Mouse (Mus musculus): Measurements from ENCODE around the gene Il10.

- TF ChIP-seq CTCF (IDR thresholded peaks at IDR 0.05; ENCODE audit: low read depth, low read length) (peak; percentile 95), POLR2A (IDR thresholded peaks at IDR 0.05; ENCODE audit: borderline replicate concordance, low read depth, low read length) (no peak)
Measured at GRCm38 (mm10) chr1:131060290-131061253, 40.9 kb downstream of the Il10 start.

Measured in bone marrow macrophage, adult 2 months (primary cell).